Mouse (Mus musculus): Measurements from ENCODE around the gene Sgms2. TPM values are rescaled to one million over a fixed set of nuclear protein-coding genes. Genes with fewer than 3 reads are reported as not detected.
A peak's percentile ranks its signal among the peaks of the same experiment; 100 is the strongest.

Sgms2 gene
- polyA plus RNA-seq, 1 experiment from 2014 or later, result 1.5 TPM

- WGBS, result 10% methylated on average over 6 of the region's 6 CpGs
- DNase-seq (ENCODE audit: low spot score), result peak; percentile 77
- ATAC-seq, result no peak
- Histone ChIP-seq H3K4me2 (ENCODE audit: low read length) (no peak overlapping the region), H3K9me3 (replicated peaks; ENCODE audit: control insufficient read depth, low read length) (no peaks in the 10 kb centered on the region), H3K9ac (ENCODE audit: low read length) (no peak overlapping the region), H3K27me3 (replicated peaks; ENCODE audit: control insufficient read depth, insufficient read depth, low read length) (no peaks in the 10 kb centered on the region; the same call in 1 of the 2 replicates), H3K36me3 (ENCODE audit: control insufficient read depth, insufficient read depth, low read length) (no peaks in the 10 kb centered on the region), H3K4me3 (ENCODE audit: low read depth, low read length) (no peak overlapping the region), H3K4me1 (ENCODE audit: control insufficient read depth, insufficient read depth, low read length) (no peaks in the 10 kb centered on the region), H3K27ac (ENCODE audit: low read depth, low read length) (no peak overlapping the region)
These were observed 191.3 kb downstream of the Sgms2 start for GRCm38 (mm10) chr3:131299908-131300307.

- Histone ChIP-seq H3K4me3 (ENCODE audit: low read depth, low read length) (no peak overlapping the region), H3K4me1 (ENCODE audit: control insufficient read depth, insufficient read depth, low read length) (no peaks in the 10 kb centered on the region), H3K9ac (ENCODE audit: low read length) (no peak overlapping the region), H3K36me3 (ENCODE audit: control insufficient read depth, insufficient read depth, low read length) (no peaks in the 10 kb centered on the region), H3K4me2 (ENCODE audit: low read length) (no peak overlapping the region), H3K27me3 (replicated peaks; ENCODE audit: control insufficient read depth, insufficient read depth, low read length) (no peaks in the 10 kb centered on the region; the same call in 1 of the 2 replicates), H3K27ac (ENCODE audit: low read depth, low read length) (no peak overlapping the region), H3K9me3 (replicated peaks; ENCODE audit: control insufficient read depth, low read length) (no peaks in the 10 kb centered on the region)
- DNase-seq (ENCODE audit: low spot score), result no peak
- no peak for ATAC-seq
- 85% methylated on average over 9 of the region's 9 CpGs for WGBS
These were observed 192.1 kb downstream of the Sgms2 start for GRCm38 (mm10) chr3:131299078-131299477.

- Histone ChIP-seq H3K36me3 (ENCODE audit: control insufficient read depth, insufficient read depth, low read length) (no peaks in the 10 kb centered on the region), H3K9me3 (replicated peaks; ENCODE audit: control insufficient read depth, low read length) (no peaks in the 10 kb centered on the region)
- 93% methylated on average over 7 of the region's 7 CpGs for WGBS
These were observed 194.3 kb downstream of the Sgms2 start for GRCm38 (mm10) chr3:131296893-131297292.

GRCm38 (mm10) chr3:131295513-131296200, 195.6 kb downstream of the Sgms2 start:
- no peaks in the 10 kb centered on the region for H3K9me3 ChIP-seq (replicated peaks; ENCODE audit: control insufficient read depth, low read length)
- H3K4me3 ChIP-seq (ENCODE audit: low read depth, low read length), result no peak overlapping the region
- ATAC-seq (no peak), DNase-seq (ENCODE audit: low spot score) (no peak)
- H3K27ac ChIP-seq (ENCODE audit: low read depth, low read length), result no peak overlapping the region
- no peak overlapping the region for H3K4me2 ChIP-seq (ENCODE audit: low read length)
- no peak overlapping the region for H3K9ac ChIP-seq (ENCODE audit: low read length)
- no peaks in the 10 kb centered on the region for H3K27me3 ChIP-seq (replicated peaks; ENCODE audit: control insufficient read depth, insufficient read depth, low read length)
- 92% methylated on average over 12 of the region's 12 CpGs for whole genome bisulfite sequencing
- H3K36me3 ChIP-seq (ENCODE audit: control insufficient read depth, insufficient read depth, low read length), result no peaks in the 10 kb centered on the region
- no peaks in the 10 kb centered on the region for H3K4me1 ChIP-seq (ENCODE audit: control insufficient read depth, insufficient read depth, low read length)

More at GRCm38 (mm10) chr3:131296893-131297292, 194.3 kb downstream of the Sgms2 start:
- H3K4me2 ChIP-seq (ENCODE audit: low read length), result no peak overlapping the region
- ATAC-seq (no peak), DNase-seq (ENCODE audit: low spot score) (no peak)
- no peak overlapping the region for H3K4me3 ChIP-seq (ENCODE audit: low read depth, low read length)
- H3K9ac ChIP-seq (ENCODE audit: low read length), result no peak overlapping the region
- H3K27me3 ChIP-seq (replicated peaks; ENCODE audit: control insufficient read depth, insufficient read depth, low read length), result no peaks in the 10 kb centered on the region
- no peak overlapping the region for H3K27ac ChIP-seq (ENCODE audit: low read depth, low read length)
- no peaks in the 10 kb centered on the region for H3K4me1 ChIP-seq (ENCODE audit: control insufficient read depth, insufficient read depth, low read length)

- H3K9ac ChIP-seq (ENCODE audit: low read length), result no peak overlapping the region
- no peak overlapping the region for H3K4me2 ChIP-seq (ENCODE audit: low read length)
- DNase-seq (ENCODE audit: low spot score), result no peak
- H3K4me3 ChIP-seq (ENCODE audit: low read depth, low read length), result no peak overlapping the region
- H3K36me3 ChIP-seq (ENCODE audit: control insufficient read depth, insufficient read depth, low read length), result no peaks in the 10 kb centered on the region
- WGBS, result 64% methylated on average over 3 of the region's 3 CpGs
- no peaks in the 10 kb centered on the region for H3K9me3 ChIP-seq (replicated peaks; ENCODE audit: control insufficient read depth, low read length)
- no peak for ATAC-seq
- H3K27ac ChIP-seq (ENCODE audit: low read depth, low read length), result no peak overlapping the region
- no peaks in the 10 kb centered on the region for H3K4me1 ChIP-seq (ENCODE audit: control insufficient read depth, insufficient read depth, low read length)
- H3K27me3 ChIP-seq (replicated peaks; ENCODE audit: control insufficient read depth, insufficient read depth, low read length), result no peaks in the 10 kb centered on the region
These were observed 196.7 kb downstream of the Sgms2 start for GRCm38 (mm10) chr3:131294503-131294902.

GRCm38 (mm10) chr3:131292959-131293358, 198.3 kb downstream of the Sgms2 start:
- WGBS, result 63% methylated on average over 3 of the region's 3 CpGs
- no peak for ATAC-seq
- DNase-seq (ENCODE audit: low spot score), result no peak

GRCm38 (mm10) chr3:131292349-131292748, 198.9 kb downstream of the Sgms2 start:
- 94% methylated on average over 2 of the region's 2 CpGs for WGBS
- ATAC-seq, result no peak

More at GRCm38 (mm10) chr3:131292959-131293358, 198.3 kb downstream of the Sgms2 start:
- Histone ChIP-seq H3K9me3 (replicated peaks; ENCODE audit: control insufficient read depth, low read length) (no peaks in the 10 kb centered on the region), H3K27ac (ENCODE audit: low read depth, low read length) (no peak overlapping the region), H3K4me2 (ENCODE audit: low read length) (no peak overlapping the region), H3K9ac (ENCODE audit: low read length) (no peak overlapping the region), H3K4me1 (ENCODE audit: control insufficient read depth, insufficient read depth, low read length) (no peaks in the 10 kb centered on the region), H3K4me3 (ENCODE audit: low read depth, low read length) (no peak overlapping the region), H3K36me3 (ENCODE audit: control insufficient read depth, insufficient read depth, low read length) (no peaks in the 10 kb centered on the region), H3K27me3 (replicated peaks; ENCODE audit: control insufficient read depth, insufficient read depth, low read length) (no peaks in the 10 kb centered on the region)

GRCm38 (mm10) chr3:131291890-131292289, 199.3 kb downstream of the Sgms2 start:
- H3K27ac ChIP-seq (ENCODE audit: low read depth, low read length), result no peak overlapping the region
- H3K9ac ChIP-seq (ENCODE audit: low read length), result no peak overlapping the region
- DNase-seq (ENCODE audit: low spot score) (no peak), ATAC-seq (no peak)
- H3K9me3 ChIP-seq (replicated peaks; ENCODE audit: control insufficient read depth, low read length), result no peaks in the 10 kb centered on the region
- no peak overlapping the region for H3K4me2 ChIP-seq (ENCODE audit: low read length)
- H3K4me3 ChIP-seq (ENCODE audit: low read depth, low read length), result no peak overlapping the region
- H3K27me3 ChIP-seq (replicated peaks; ENCODE audit: control insufficient read depth, insufficient read depth, low read length), result no peaks in the 10 kb centered on the region
- WGBS, result 78% methylated on average over 4 of the region's 4 CpGs
- H3K4me1 ChIP-seq (ENCODE audit: control insufficient read depth, insufficient read depth, low read length), result no peaks in the 10 kb centered on the region
- no peaks in the 10 kb centered on the region for H3K36me3 ChIP-seq (ENCODE audit: control insufficient read depth, insufficient read depth, low read length)

More at GRCm38 (mm10) chr3:131292349-131292748, 198.9 kb downstream of the Sgms2 start:
- DNase-seq (ENCODE audit: low spot score), result no peak
- no peaks in the 10 kb centered on the region for H3K36me3 ChIP-seq (ENCODE audit: control insufficient read depth, insufficient read depth, low read length)
- H3K9ac ChIP-seq (ENCODE audit: low read length), result no peak overlapping the region
- H3K4me2 ChIP-seq (ENCODE audit: low read length), result no peak overlapping the region
- no peak overlapping the region for H3K4me3 ChIP-seq (ENCODE audit: low read depth, low read length)
- no peaks in the 10 kb centered on the region for H3K9me3 ChIP-seq (replicated peaks; ENCODE audit: control insufficient read depth, low read length)
- H3K27ac ChIP-seq (ENCODE audit: low read depth, low read length), result no peak overlapping the region
- H3K4me1 ChIP-seq (ENCODE audit: control insufficient read depth, insufficient read depth, low read length), result no peaks in the 10 kb centered on the region
- no peaks in the 10 kb centered on the region for H3K27me3 ChIP-seq (replicated peaks; ENCODE audit: control insufficient read depth, insufficient read depth, low read length)

- no peak overlapping the region for H3K27ac ChIP-seq (ENCODE audit: low read depth, low read length)
- H3K9ac ChIP-seq (ENCODE audit: low read length), result no peak overlapping the region
- WGBS, result 92% methylated on average over 4 of the region's 4 CpGs
- no peak overlapping the region for H3K4me2 ChIP-seq (ENCODE audit: low read length)
- no peaks in the 10 kb centered on the region for H3K9me3 ChIP-seq (replicated peaks; ENCODE audit: control insufficient read depth, low read length)
- H3K4me3 ChIP-seq (ENCODE audit: low read depth, low read length), result no peak overlapping the region
- no peaks in the 10 kb centered on the region for H3K36me3 ChIP-seq (ENCODE audit: control insufficient read depth, insufficient read depth, low read length)
- no peak for DNase-seq (ENCODE audit: low spot score)
- H3K4me1 ChIP-seq (ENCODE audit: control insufficient read depth, insufficient read depth, low read length), result 0 out of 2 replicates have a peak, but pooled peaks cover 5% of the 10 kb centered on the region
- no peaks in the 10 kb centered on the region for H3K27me3 ChIP-seq (replicated peaks; ENCODE audit: control insufficient read depth, insufficient read depth, low read length)
- no peak for ATAC-seq
These were observed 217.1 kb downstream of the Sgms2 start for GRCm38 (mm10) chr3:131274151-131274550.

Measured in forebrain, embryonic 14.5 days (tissue).